21 mouse cellular contexts compared by ENCODE assay signal in the genomic region with DNA sequence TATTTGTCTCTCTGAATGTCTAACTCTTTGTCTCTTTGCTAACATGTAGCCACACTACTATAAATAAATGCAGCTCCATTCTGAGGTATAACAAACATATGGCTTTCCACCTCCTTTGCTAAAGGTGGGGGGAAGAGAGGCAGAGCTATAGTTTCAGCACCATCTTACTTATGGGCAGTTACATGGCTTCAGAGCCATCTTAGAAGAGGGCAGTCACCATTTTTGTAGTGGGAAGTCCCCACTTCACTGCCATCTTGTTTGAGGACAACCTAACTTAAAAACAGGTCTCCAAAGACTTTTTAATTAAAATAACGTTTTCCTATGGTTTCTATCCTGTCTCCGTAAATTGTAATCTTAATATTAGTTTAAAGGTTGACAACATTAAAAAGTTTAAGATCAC. TPM values are rescaled to one million over a fixed set of nuclear protein-coding genes. Genes with fewer than 3 reads are reported as not detected.
A peak's percentile ranks its signal among the peaks of the same experiment; 100 is the strongest.
DNase-seq lines count a peak whose midpoint lies in the region; TF ChIP-seq lines count a peak whose summit lies in the region.
"Had no signal": no experiment of that assay in that cellular context is flagged by ENCODE, and none has a peak within 500 bp of the region (broad histone marks: within the 10 kb centered on the region; RNA-seq: fewer than 3 reads in every experiment).

No protein-coding gene starts in this region.

- no peak for DNase-seq in testis, postnatal 14 days (ENCODE audit: low spot score)
- DNase-seq in ES-E14 (ENCODE audit: low read depth, low spot score) (no peak), R1 (ENCODE audit: low read depth, low spot score) (peak; percentile 39), MN1 (ENCODE audit: low spot score) (no peak), adipocyte (ENCODE audit: low spot score) (no peak)
- no peak for DNase-seq in urinary bladder, adult 18-20 months (ENCODE audit: low spot score in 2 of 2)
- DNase-seq: adrenal gland, adult 8-10 months; adrenal gland, postnatal 14 days; adrenal gland, postnatal 36 days; B cell, adult 2 months; cerebellum, adult 11-12 months; cerebellum, adult 2 months; cerebellum, adult 9-10 months; cerebellum, postnatal 10 days; cerebellum, postnatal 25 days; forebrain, postnatal 0 days had no signal

- TF ChIP-seq CTCF in testis, adult 2 months (IDR thresholded peaks at IDR 0.05; ENCODE audit: control insufficient read depth, insufficient read depth, insufficient replicate concordance, low read depth, low read length): no peak

- H3K4me3 ChIP-seq in testis, adult 2 months (ENCODE audit: control insufficient read depth, low read depth, low read length): peak overlapping the region; percentile 32; the same call in 1 of the 2 replicates
- H3K4me3 ChIP-seq in ES-E14 (ENCODE audit: insufficient read depth in 1 of 2, low read depth in 1 of 2, low read length in 2 of 2, poor library complexity in 1 of 2, severe bottlenecking in 1 of 2): no peak overlapping the region
- H3K4me3 ChIP-seq: embryonic facial prominence, embryonic 10.5 days; embryonic facial prominence, embryonic 12.5 days; forebrain, embryonic 13.5 days; forebrain, embryonic 15.5 days had no signal

- in situ Hi-C loops in ES-E14 (cut with MboI; ENCODE audit: low sequenced_read_pairs in 2 of 2, unreplicated experiment in 2 of 2): no loop called here

- H3K9ac ChIP-seq in ES-E14 (ENCODE audit: insufficient read depth, low read depth, low read length, poor library complexity, severe bottlenecking): no peak overlapping the region
- H3K9ac ChIP-seq: embryonic facial prominence, embryonic 12.5 days; forebrain, embryonic 13.5 days; forebrain, embryonic 15.5 days; forebrain, postnatal 0 days had no signal

- no peak overlapping the region for H3K27ac ChIP-seq in testis, adult 2 months (ENCODE audit: control insufficient read depth, insufficient read depth, low read depth, low read length)
- H3K27ac ChIP-seq in ES-E14 (ENCODE audit: insufficient read depth, low read depth, low read length, poor library complexity, severe bottlenecking): no peak overlapping the region
- H3K27ac ChIP-seq: embryonic facial prominence, embryonic 10.5 days; embryonic facial prominence, embryonic 12.5 days; forebrain, embryonic 13.5 days; forebrain, embryonic 15.5 days had no signal

- H3K27me3 ChIP-seq in testis, adult 2 months (ENCODE audit: control insufficient read depth, insufficient read depth, low read length): no peaks in the 10 kb centered on the region
- H3K27me3 ChIP-seq: embryonic facial prominence, embryonic 12.5 days; forebrain, embryonic 13.5 days; forebrain, embryonic 15.5 days had no signal

- TF ChIP-seq POLR2A in testis, adult 2 months (IDR thresholded peaks at IDR 0.05; ENCODE audit: control insufficient read depth, low read depth, low read length): no peak

- H3K4me1 ChIP-seq in testis, adult 2 months (ENCODE audit: control insufficient read depth, insufficient read depth, low read length): peaks cover 2% of the 10 kb centered on the region; the same call in 1 of the 2 replicates
- no peaks in the 10 kb centered on the region for H3K4me1 ChIP-seq in ES-E14 (ENCODE audit: control insufficient read depth in 2 of 2, insufficient read depth in 2 of 2, low read length in 2 of 2, poor library complexity in 1 of 2)
- H3K4me1 ChIP-seq: embryonic facial prominence, embryonic 10.5 days; embryonic facial prominence, embryonic 12.5 days; forebrain, embryonic 13.5 days; forebrain, embryonic 15.5 days had no signal

- no peaks in the 10 kb centered on the region for H3K9me3 ChIP-seq in ES-E14 (ENCODE audit: control insufficient read depth, insufficient read depth, low read depth, low read length)
- H3K9me3 ChIP-seq: embryonic facial prominence, embryonic 10.5 days; embryonic facial prominence, embryonic 12.5 days; forebrain, embryonic 13.5 days; forebrain, embryonic 15.5 days had no signal

- no peaks in the 10 kb centered on the region for H3K36me3 ChIP-seq in testis, adult 2 months (ENCODE audit: control insufficient read depth, insufficient read depth, low read length)
- no peaks in the 10 kb centered on the region for H3K36me3 ChIP-seq in ES-E14 (ENCODE audit: control insufficient read depth, insufficient read depth, low read length, poor library complexity, severe bottlenecking)
- H3K36me3 ChIP-seq: embryonic facial prominence, embryonic 12.5 days; forebrain, embryonic 15.5 days had no signal

TF ChIP-seq in ES-E14, 5 proteins besides CTCF, POLR2A, EP300 and RAD21:
- TF ChIP-seq MAFK (IDR thresholded peaks at IDR 0.05; ENCODE audit: insufficient read depth, low read depth, low read length): no peak
- TF ChIP-seq HCFC1 (IDR thresholded peaks at IDR 0.05; ENCODE audit: borderline replicate concordance, insufficient read depth, low read length): peak; percentile 74
- no peak for TF ChIP-seq ZC3H11A (IDR thresholded peaks at IDR 0.05; ENCODE audit: borderline replicate concordance, low read depth, low read length)

RNA-seq across cellular contexts. Expression of a gene that starts 47.1 kb away (rescaled TPM):
- polyA plus RNA-seq in testis, adult 2 months (2012; rRNA removed): 6.0 and 6.8 TPM in 2 replicates
- 3.0 and 4.0 TPM in 2 replicates for total RNA-seq in ES-E14 (2012; rRNA removed)
